Mouse (Mus musculus): ENCODE measurements at regions not wholly inside any gene's neighbourhood (a gene's known extent, or its start where the extent isn't known, plus 50 kb on each side); places are given as distances from the start of the nearest gene placed in this dataset.

GRCm38 (mm10) chr2:46468936-46469629, 1351.9 kb upstream of the Zeb2 start:
- TF ChIP-seq CTCF (IDR thresholded peaks at IDR 0.05; ENCODE audit: borderline replicate concordance, insufficient read depth, low read depth, low read length) (no peak), POLR2A (IDR thresholded peaks at IDR 0.05; ENCODE audit: borderline replicate concordance, insufficient read depth, low read length) (no peak)
